Mouse (Mus musculus) thymus, postnatal 0 days (tissue): Measurements from ENCODE around the gene Atoh8. TPM values are rescaled to one million over a fixed set of nuclear protein-coding genes. Genes with fewer than 3 reads are reported as not detected.

Experiments
- DNase-seq: peaks from one replicate; pipeline ENCODE4 v3.0.0-alpha.2; 2015; ENCODE audit warnings: low spot score
- polyA plus RNA-seq: library from polyadenylated mRNA; unstranded; fragments of >200 nt; fragmentation: Nextera tagmentation; extraction: Ambion mirVana; gene quantifications from 2 replicates; pipeline ENCODE4 v1.2.1, GENCODE M21; 2015

Atoh8 gene
- polyA plus RNA-seq: 2.1 and 3.9 TPM in 2 replicates

DNA sequence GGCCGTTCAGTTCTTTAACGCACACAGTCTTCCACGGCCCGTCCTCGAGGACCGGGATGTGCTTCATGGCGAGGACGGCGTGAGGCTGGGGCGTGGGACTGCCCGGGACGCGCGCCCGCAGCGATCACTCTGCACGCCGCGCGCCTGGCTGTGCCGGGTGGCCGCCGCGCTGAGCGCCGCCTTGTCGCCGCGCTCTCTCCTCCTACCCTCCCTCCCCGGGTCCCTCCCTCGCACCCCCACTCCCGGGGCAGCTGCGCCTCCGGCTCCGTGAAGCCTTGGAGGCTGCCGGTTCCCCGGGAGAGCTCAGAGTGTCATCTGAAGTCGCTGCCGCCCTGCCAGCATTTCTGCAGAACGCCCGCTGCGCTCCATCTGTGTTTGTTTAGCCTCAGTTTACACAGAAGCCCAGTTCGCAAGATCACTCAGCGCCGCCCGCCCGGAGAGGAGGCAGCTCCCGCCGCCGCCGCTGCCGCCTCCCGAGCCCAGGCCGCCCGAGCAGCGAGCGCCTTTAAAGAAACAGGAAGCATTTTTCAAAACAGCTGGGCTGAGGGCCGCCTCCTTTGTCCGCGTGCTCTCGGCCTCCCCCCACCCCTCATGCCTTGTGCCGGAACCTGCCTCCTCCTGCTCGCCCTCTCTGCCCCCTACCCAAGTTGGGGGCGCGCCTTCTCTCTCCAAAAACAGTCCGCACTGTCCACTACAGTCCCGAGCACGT, at the start of gene Atoh8:
Gene Atoh8 (minus strand): TSS at position 480 of the 709 bp plus-strand sequence.
- no peak for DNase-seq

DNA sequence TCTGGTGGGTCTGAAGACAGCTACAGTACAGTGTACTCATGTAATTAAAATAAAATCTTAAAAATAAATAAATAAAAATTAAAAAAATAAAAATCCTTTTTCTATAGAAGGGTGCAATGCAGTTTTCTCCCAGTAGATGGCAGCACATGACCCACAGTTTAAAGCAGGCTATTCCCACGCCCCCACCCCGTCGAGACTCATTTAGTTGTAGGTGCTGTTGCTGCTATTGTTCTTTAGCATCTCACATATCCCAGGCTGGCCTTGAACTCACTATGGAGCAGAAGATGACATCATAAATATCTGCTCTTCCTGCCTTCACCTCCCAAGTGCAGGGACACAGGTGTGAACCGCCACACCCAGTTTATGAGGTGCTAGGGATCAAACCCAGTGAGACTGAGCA, 48.5 kb upstream of the Atoh8 start:
- peak; percentile 47 for DNase-seq

DNA sequence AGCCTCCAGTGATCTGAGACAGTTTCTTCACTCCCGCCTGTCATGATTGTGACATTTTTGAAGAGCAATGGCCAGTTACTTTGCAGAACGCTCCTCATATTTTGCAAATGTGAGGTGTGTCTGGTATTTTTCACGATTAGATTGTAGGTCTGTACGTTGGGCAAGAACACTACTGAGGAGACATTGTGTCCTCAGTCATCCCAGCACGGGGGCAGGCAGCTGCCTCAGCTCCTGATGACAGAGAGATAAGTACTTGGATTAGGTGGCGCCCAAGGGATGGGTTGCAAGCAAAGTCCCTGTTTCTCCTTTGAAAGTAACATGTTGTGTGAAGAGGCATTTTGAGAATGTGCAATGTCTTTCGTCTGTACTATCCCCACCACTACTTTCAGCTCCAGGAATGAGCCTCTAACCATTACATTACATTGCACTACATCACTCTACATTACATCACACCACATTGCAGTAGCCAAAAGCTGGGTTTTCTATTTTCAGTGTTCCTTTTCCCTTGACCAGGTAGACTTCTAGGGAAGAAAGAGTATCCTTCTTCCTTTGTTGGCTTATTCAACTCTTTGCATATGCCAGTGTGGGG, 45.1 kb upstream of the Atoh8 start:
- DNase-seq: no peak

DNA sequence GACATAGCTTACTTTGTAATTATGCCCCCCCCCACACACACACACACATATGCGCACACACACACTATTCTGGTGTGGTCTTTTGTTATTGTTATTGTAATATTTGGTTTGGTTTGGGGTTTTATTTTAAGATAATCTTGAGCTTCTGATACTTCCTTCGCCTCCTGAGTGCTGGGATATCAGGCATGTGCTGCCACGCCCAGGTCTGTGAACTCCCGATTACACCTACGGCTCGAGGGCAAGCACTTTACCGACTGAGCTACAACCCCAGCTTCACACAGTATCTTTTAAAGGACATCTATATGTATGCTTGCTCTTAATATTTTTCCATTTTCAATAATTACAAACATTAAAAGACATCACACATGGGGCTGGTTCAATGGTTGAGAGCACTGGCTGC, 44.1 kb upstream of the Atoh8 start:
- no peak for DNase-seq

DNA sequence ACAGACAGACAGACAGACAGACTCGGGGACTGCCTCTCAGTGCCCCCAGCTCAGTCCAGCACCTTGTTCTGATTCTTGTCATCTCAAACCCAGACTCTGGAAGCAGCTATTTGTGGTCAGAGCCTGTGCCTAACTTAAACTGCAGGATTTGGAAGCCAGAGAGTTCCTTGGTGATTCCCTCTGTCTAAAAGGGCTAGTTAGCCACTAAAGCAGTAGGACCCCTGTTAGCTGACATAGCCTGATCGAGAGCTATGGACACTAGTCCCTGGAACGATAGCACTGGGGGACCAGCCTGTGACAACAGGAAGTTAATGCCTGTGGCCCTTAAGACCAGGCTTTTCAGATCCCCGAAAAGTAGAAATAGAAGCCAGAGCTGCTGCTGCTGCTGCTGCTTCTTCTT, 43.5 kb upstream of the Atoh8 start:
- no peak for DNase-seq

DNA sequence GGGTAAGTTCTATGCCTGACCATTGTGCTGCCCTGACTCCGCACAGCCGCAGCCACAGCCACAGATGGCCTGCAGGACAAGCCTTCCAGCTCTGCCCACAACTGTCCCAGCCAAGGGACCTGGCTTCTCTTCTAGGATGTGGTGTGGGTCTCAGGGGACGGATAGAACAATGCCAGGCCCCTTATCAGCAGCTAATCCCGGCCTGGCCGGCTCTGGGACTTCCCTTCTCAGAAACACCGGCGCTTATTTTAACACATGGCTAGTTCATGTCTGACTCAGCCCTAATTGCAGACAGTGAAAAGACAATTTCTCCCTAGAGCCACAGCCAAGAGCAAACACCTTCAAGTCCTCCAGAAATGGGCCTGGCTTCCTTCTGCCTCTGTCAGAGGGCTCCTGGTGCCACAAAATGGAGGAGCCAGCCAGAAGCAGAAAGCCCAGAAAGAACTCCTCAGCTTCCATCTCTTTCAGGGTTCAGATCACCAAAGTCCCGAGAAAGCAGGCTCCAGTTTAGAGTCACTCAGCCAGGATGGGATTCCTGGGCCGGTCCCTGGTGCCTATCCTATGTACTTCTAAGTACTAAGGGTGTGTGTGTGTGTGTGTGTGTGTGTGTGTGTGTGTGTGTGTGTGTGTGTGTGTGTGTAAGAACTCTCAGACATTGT, 42.3 kb upstream of the Atoh8 start:
- DNase-seq: no peak

DNA sequence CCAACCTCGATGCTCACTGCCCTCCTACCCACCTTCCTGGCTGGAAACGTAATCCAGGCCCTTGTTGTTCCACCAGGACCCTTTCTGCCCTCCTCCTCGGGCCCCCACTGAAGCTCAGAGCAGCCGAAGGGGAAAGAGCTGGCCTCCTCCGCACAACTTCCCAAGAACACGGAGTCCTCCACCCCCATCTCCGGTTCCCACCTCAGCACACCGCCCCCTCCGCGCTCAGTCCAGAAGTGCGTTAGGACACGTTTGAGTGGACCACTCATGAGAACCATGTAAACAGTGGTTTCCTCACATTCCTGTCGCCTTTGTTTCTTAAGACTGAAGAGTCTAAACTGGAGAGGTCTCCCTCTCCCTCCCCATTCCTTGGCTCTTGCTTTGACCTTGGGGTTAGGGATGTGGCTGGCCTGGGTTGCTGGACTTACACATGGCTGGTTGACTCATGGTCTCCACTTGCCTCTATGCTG, 41.6 kb upstream of the Atoh8 start:
- DNase-seq: no peak

DNA sequence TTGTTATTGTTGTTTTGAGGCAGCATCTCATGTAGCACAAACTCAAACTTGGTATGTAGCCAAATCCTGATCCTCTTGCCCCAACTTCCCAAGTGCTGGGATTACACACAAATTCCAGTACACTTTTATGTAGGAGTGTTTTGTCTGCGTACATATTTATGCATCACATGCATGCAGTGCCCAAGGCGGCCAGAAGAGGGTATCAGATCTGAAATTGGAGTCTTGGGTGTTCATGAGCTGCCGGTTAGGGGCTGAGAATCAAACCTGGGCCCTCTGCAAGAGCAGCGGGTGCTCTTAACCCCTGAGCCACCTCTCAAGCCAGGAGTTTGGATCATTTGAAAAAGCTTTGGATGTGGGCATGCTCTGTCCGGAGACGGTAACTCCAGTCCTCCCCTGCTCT, 40.8 kb upstream of the Atoh8 start:
- no peak for DNase-seq

DNA sequence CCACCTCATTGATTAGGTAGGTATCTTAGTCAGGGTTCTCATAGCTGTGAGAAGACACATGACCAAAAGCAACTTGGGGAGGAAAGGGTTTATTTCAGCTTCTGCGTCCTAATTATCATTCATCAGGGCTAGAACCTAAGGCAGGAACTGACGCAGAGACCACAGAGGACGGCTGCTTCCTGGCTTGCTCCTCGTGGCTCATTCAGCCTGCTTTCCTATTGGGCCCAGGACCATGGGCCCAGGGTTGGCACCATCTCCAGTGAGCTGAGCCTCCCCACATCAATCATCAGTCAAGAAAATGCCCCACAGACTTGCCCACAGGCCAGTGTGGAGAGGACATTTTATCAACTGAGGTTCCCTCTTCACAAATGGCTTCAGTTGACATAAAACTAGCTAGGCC, 40.1 kb upstream of the Atoh8 start:
- DNase-seq: peak; percentile 8

DNA sequence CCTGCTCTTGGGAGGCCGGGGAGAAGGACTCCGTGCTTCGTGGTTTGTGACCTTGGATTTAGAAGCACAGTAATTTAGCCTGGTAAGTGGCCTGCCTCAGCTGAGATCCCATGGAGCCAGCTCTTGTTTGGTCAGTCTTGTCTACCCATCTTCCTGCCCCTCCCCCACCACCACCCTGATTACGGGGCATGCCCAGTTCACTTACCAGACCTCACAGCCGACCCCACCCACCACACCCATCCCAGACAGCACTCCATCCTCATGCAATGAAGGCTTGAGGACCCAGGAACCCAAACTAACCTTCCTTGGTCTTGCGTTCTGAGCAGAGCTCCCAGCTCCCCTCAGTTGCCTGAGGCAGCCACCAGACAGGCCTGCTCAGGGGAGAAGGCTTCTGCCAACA, 37.8 kb upstream of the Atoh8 start:
- DNase-seq: no peak

DNA sequence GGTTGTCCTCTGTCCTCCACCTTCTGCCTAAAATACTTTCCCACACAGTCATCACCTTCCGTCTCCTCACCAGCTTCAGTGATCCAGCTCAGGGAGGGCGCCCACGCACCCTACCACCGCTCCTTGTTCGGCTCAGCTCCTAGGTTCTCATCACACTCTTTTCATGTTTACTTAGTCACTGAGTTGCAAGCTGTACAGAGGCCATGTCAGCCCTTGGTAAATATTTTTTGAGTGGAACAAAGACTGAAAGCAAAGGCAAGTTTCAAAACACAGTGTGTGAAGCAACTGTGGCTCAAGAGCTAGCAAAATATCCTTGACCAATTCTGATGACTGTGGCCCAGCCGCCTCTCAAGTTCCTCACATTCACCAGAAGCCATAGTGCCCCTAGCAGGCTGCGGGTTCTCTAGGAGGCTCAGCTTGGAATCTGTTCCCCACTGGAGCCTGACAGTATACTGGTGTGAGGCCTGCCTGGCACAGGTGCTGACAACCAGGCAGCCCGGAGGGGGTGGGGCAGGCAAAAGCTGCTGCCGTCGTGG, 36.9 kb upstream of the Atoh8 start:
- no peak for DNase-seq

DNA sequence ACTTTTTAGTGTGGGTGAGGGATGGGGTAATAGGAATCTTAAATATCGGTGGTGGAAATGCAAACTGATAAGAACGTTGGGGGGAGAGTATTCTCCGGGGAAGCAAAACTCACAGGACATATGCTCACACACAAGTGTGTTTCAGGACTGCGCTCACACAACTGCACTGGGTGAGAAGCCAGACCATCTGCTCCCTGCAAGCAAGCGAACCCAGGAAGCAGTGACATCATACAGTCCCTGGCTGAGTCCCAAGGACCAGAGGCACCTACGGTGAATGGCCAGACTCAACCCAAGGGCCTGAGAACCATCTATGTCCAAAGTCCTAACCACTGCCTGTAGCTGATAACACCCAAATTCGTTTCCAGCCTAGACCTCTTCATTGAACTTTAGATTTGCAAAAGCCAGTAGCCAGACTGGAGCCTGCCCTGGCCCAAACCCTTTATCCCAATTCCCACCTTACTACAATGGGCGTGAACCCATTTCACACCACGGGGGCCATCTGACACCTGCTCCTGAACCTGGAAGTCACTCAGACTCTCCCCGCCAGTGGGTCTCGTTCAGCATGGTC, 35.7 kb upstream of the Atoh8 start:
- no peak for DNase-seq

DNA sequence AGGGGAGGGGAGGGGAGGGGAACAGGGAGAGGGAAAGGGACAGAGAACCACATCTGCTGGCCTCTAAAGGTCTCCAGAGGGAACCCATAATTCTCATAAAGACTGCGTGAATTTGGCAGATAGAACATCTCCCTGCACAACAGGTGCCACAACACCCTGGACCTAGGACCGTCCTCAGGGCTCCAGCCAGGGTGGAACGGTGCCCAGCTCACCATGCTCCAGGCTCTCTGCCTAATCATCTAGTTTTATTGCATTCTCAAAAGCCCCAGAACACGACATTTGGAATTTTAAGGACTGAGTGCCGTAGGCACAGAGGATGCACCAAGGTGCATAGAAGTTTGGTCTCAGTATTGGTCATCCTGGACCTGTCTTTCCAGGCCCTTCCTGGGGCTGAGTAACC, 34.9 kb upstream of the Atoh8 start:
- DNase-seq: no peak

DNA sequence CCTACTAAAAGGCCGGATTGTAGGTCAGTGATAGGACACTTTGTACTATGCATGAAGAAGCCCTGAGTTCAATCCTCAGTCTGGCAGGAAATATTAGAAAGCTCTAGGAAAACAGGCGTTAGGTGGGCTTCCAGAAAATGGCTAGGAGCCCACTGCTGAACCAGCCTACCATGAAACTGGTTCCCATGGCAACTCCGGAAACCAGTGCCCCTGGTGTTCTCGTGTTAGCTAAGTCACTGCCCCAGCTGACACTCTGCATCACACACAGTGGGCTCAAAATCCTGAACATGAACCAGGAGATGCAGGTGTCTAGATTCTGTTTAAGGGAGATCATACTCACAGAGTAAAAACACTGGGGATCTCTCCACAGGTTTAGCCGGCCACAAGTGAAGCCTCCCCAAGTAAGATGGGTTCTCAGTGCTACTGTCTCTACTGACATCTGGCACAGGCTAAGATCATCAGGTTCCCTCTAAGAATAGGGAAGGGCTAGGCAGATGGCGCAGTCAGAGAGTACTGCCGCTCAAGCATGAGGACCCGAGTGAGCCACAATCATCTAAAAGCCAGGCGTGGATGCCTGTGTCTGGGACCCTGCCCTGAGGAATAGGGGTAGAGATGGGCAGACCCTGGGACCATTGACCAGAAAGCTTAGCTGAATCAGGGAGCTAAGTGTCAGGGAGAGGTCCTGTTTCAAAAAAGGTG, 32.9 kb upstream of the Atoh8 start:
- no peak for DNase-seq

DNA sequence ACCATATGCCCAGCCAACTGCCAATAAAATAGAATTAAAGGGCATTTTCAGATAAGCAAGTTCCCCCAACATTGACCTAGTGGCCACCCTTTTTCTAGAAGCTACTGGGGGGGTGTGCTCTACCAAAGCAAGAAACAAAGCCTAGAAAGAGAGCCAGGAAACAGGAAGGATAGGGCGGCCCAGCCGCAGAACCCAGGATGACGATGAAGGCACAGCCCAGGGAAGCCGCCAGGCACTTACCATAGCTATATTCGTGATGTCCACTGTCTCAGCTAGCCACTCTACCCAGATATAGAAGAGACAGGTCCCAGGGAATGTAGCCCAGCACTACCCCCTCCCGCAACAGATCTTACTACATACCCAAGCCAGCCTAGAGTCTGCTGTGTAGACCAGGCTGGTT, 30.3 kb upstream of the Atoh8 start:
- no peak for DNase-seq

DNA sequence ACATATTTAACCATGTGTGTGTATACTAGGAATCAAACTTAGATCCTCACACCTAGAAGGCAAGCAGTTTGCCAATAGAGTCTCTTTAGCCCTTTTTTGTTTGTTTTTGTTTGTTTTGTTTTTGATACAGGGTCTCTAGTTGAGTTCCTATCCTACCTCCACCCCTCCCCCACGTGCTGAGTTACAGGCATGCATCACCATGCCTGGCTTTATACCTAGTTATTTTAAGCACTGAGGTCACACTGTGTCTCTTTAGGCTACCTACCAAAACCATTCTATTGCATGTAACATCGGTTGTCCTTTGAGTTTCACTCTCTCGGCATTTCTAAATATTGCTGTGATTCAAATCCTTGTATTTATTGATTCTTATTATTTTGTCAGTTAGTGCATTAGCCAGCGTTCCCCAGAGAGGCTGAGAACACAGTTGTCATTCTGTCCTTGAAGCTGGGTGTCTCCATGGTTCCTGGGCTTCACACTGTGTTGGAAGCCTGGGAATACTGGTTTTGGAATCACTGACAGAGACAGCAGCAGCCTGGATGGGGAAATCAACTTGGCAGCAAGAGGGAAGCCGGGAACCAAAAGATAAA, 28.4 kb upstream of the Atoh8 start:
- DNase-seq: no peak

DNA sequence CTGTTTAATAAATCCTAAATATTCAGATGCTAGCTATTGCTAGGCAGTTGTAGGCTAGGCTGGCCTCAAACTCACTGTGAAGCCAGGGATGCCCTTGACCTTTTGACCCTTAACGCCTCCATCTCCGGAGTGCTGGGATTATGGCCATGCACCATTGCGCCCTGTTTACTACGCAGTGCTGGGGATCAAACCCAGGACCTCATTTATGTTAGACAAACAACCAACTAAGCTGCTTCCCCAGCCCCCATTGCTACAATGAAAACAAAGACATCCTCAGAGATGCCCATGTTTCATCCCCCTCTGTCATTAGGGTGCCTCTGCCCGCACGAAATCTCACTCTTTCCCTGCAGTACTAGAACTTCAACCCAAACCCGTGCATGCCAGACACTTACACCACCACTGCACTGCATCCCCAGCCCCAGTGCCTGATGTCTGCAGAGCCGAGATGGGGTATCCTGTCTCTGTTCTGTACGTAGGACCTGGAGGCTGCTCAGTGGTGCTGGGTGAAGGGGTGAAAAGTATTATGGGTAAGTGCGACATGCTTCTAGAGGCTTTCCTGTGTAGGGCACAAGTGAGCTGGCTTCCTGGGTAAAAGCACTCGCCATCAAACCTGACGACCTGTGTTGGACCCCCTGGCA, 26.4 kb upstream of the Atoh8 start:
- DNase-seq: no peak

DNA sequence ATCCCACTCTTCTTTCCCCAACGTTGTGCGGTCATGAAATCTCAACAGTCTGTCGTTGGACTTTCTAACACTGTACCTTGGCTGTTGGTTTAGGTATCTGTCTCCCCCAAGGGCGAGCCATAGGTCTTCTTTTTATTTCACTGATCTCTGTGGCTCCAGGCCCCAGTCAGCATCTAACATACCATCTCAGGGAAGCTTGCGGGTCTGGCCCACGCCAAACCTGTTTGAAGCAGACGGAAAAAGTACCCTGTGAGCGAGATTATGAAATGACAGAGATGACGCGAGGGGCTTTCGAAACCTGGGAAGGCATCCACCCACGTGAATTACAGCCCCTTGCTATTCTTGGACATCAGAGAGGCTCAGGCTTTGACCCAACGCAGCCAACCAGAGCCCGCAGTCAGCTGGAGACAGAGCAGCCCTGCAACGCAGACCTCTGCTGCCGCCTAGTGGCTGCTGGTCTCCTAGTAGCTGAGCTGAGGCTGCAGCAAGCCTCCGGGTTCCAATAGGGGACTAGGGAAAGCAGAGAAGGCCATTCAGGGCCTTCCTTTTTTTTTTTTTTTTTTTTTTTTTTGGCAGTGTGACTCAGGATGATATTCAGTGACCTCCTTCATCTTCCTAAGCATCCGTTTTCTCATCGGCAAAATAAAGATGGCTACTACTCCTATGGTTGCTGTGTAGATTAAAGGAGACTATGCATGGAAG, 25.8 kb upstream of the Atoh8 start:
- peak; percentile 75 for DNase-seq

DNA sequence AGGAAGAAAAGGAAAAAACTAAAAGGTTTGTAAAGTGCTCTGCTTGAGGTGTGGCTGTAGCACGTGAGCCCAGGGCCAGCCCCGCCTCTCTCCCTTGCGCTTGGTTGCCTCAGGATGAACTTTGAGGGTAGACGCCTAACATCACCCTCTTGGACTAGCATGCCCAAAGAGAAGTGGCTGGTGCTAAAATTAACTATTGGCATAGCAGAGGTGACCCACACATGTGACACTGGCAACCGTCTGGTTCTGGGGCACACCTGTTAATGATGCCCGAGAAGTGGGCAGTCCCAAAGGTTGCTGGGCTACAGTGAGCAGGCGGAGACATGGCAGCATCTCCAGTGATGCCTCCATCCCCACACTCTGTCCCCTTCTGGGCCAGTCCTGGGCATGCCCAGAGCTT, 24.1 kb upstream of the Atoh8 start:
- DNase-seq: no peak

DNA sequence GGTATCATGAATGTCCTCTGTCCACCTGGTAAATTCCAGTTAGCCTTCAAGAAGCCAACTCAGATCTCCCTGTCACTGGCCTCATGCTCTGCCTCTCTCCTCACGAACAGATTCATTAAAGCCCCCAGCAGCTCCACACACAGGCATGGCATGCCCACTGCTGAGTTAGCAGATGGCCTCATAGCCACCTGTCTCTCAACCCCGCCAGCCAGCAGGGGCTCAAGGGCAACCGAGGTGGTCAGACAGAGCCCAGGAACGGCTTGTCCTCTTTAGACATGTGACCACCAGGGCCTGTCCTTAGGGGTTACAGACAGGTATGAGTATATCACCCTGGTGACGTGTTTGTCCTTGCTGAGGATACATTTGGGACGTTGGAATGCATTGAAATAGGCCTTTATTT, 19.9 kb upstream of the Atoh8 start:
- no peak for DNase-seq
